Mouse (Mus musculus): ENCODE results near the gene Pde4dip. TPM values are rescaled to one million over a fixed set of nuclear protein-coding genes. Genes with fewer than 3 reads are reported as not detected.

The Pde4dip gene
- polyA plus RNA-seq, 2 experiments = 4.0 to 6.7 TPM

GRCm38 (mm10) chr3:97803675-97804074, 84.8 kb downstream of the Pde4dip start:
- Histone ChIP-seq H3K36me3 (replicated peaks; ENCODE audit: control insufficient read depth, insufficient read depth, low read depth) (no peaks in the 10 kb centered on the region), H3K9me3 (ENCODE audit: control insufficient read depth, low read length) (no peaks in the 10 kb centered on the region), H3K4me2 (ENCODE audit: low read depth) (no peak overlapping the region), H3K4me1 (replicated peaks; ENCODE audit: control insufficient read depth in 2 of 2, insufficient read depth in 2 of 2, low read length in 1 of 2) (no peaks in the 10 kb centered on the region), H3K27me3 (ENCODE audit: control insufficient read depth, insufficient read depth, low read length) (no peaks in the 10 kb centered on the region), H3K9ac (replicated peaks) (no peak overlapping the region), H3K27ac (no peak overlapping the region), H3K4me3 (ENCODE audit: insufficient read depth in 1 of 2, low read depth in 2 of 2, low read length in 2 of 2) (no peak overlapping the region)
- WGBS (ENCODE audit: insufficient replicate concordance) = 54% methylated on average over 3 of the region's 3 CpGs
- TF ChIP-seq EP300 (IDR thresholded peaks at IDR 0.05; ENCODE audit: low read depth) (no peak), CTCF (IDR thresholded peaks at IDR 0.05; ENCODE audit: low read depth) (no peak)
- no peak for ATAC-seq (ENCODE audit: insufficient read depth)
- no peak for DNase-seq (ENCODE audit: low read depth in 3 of 3, low spot score in 3 of 3)

GRCm38 (mm10) chr3:97802927-97803326, 85.6 kb downstream of the Pde4dip start:
- Histone ChIP-seq H3K9me3 (ENCODE audit: control insufficient read depth, low read length) (no peaks in the 10 kb centered on the region), H3K27me3 (ENCODE audit: control insufficient read depth, insufficient read depth, low read length) (no peaks in the 10 kb centered on the region), H3K4me2 (ENCODE audit: low read depth) (no peak overlapping the region), H3K27ac (no peak overlapping the region), H3K36me3 (replicated peaks; ENCODE audit: control insufficient read depth, insufficient read depth, low read depth) (no peaks in the 10 kb centered on the region), H3K4me1 (replicated peaks; ENCODE audit: control insufficient read depth in 2 of 2, insufficient read depth in 2 of 2, low read length in 1 of 2) (no peaks in the 10 kb centered on the region), H3K9ac (replicated peaks) (no peak overlapping the region), H3K4me3 (ENCODE audit: insufficient read depth in 1 of 2, low read depth in 2 of 2, low read length in 2 of 2) (no peak overlapping the region)
- no peak for DNase-seq (ENCODE audit: low read depth in 3 of 3, low spot score in 3 of 3)
- 68% methylated on average over 2 of the region's 2 CpGs for WGBS (ENCODE audit: insufficient replicate concordance)
- ATAC-seq (ENCODE audit: insufficient read depth) = no peak
- TF ChIP-seq CTCF (IDR thresholded peaks at IDR 0.05; ENCODE audit: low read depth) (no peak), EP300 (IDR thresholded peaks at IDR 0.05; ENCODE audit: low read depth) (no peak)

GRCm38 (mm10) chr3:97802297-97802696, 86.2 kb downstream of the Pde4dip start:
- Histone ChIP-seq H3K4me3 (ENCODE audit: insufficient read depth in 1 of 2, low read depth in 2 of 2, low read length in 2 of 2) (no peak overlapping the region), H3K27ac (no peak overlapping the region), H3K4me1 (replicated peaks; ENCODE audit: control insufficient read depth in 2 of 2, insufficient read depth in 2 of 2, low read length in 1 of 2) (no peaks in the 10 kb centered on the region), H3K36me3 (replicated peaks; ENCODE audit: control insufficient read depth, insufficient read depth, low read depth) (no peaks in the 10 kb centered on the region), H3K4me2 (ENCODE audit: low read depth) (no peak overlapping the region), H3K9me3 (ENCODE audit: control insufficient read depth, low read length) (no peaks in the 10 kb centered on the region), H3K27me3 (ENCODE audit: control insufficient read depth, insufficient read depth, low read length) (no peaks in the 10 kb centered on the region), H3K9ac (replicated peaks) (no peak overlapping the region)
- TF ChIP-seq EP300 (IDR thresholded peaks at IDR 0.05; ENCODE audit: low read depth) (no peak), CTCF (IDR thresholded peaks at IDR 0.05; ENCODE audit: low read depth) (no peak)
- 69% methylated on average over 5 of the region's 5 CpGs for WGBS (ENCODE audit: insufficient replicate concordance)
- no peak for ATAC-seq (ENCODE audit: insufficient read depth)
- no peak for DNase-seq (ENCODE audit: low read depth in 3 of 3, low spot score in 3 of 3)

GRCm38 (mm10) chr3:97801178-97801699, 87.3 kb downstream of the Pde4dip start:
- Histone ChIP-seq H3K27me3 (ENCODE audit: control insufficient read depth, insufficient read depth, low read length) (no peaks in the 10 kb centered on the region), H3K27ac (no peak overlapping the region), H3K9me3 (ENCODE audit: control insufficient read depth, low read length) (no peaks in the 10 kb centered on the region), H3K36me3 (replicated peaks; ENCODE audit: control insufficient read depth, insufficient read depth, low read depth) (no peaks in the 10 kb centered on the region), H3K4me2 (ENCODE audit: low read depth) (no peak overlapping the region), H3K9ac (replicated peaks) (no peak overlapping the region), H3K4me1 (replicated peaks; ENCODE audit: control insufficient read depth in 2 of 2, insufficient read depth in 2 of 2, low read length in 1 of 2) (no peaks in the 10 kb centered on the region), H3K4me3 (ENCODE audit: insufficient read depth in 1 of 2, low read depth in 2 of 2, low read length in 2 of 2) (no peak overlapping the region)
- WGBS (ENCODE audit: insufficient replicate concordance) = 70% methylated on average over 3 of the region's 3 CpGs
- no peak for TF ChIP-seq EP300 (IDR thresholded peaks at IDR 0.05; ENCODE audit: low read depth)
- no peak for TF ChIP-seq CTCF (IDR thresholded peaks at IDR 0.05; ENCODE audit: low read depth)
- no peak for DNase-seq (ENCODE audit: low read depth in 3 of 3, low spot score in 3 of 3)
- no peak for ATAC-seq (ENCODE audit: insufficient read depth)

GRCm38 (mm10) chr3:97800657-97801056, 87.8 kb downstream of the Pde4dip start:
- Histone ChIP-seq H3K36me3 (replicated peaks; ENCODE audit: control insufficient read depth, insufficient read depth, low read depth) (no peaks in the 10 kb centered on the region), H3K4me3 (ENCODE audit: insufficient read depth in 1 of 2, low read depth in 2 of 2, low read length in 2 of 2) (no peak overlapping the region), H3K9ac (replicated peaks) (no peak overlapping the region), H3K27ac (no peak overlapping the region), H3K27me3 (ENCODE audit: control insufficient read depth, insufficient read depth, low read length) (no peaks in the 10 kb centered on the region), H3K9me3 (ENCODE audit: control insufficient read depth, low read length) (no peaks in the 10 kb centered on the region), H3K4me2 (ENCODE audit: low read depth) (no peak overlapping the region), H3K4me1 (replicated peaks; ENCODE audit: control insufficient read depth in 2 of 2, insufficient read depth in 2 of 2, low read length in 1 of 2) (no peaks in the 10 kb centered on the region)
- ATAC-seq (ENCODE audit: insufficient read depth) = no peak
- 63% methylated on average over 5 of the region's 5 CpGs for WGBS (ENCODE audit: insufficient replicate concordance)
- no peak for TF ChIP-seq CTCF (IDR thresholded peaks at IDR 0.05; ENCODE audit: low read depth)
- no peak for TF ChIP-seq EP300 (IDR thresholded peaks at IDR 0.05; ENCODE audit: low read depth)
- DNase-seq (ENCODE audit: low read depth in 3 of 3, low spot score in 3 of 3) = no peak
